Mouse (Mus musculus) heart, postnatal 14 days (tissue): ENCODE measurements around the gene Slc9a8. TPM values are rescaled to one million over a fixed set of nuclear protein-coding genes. Genes with fewer than 3 reads are reported as not detected.
"Not testable (repeated sequence)": the region's sequence is repeated elsewhere in the genome, so short reads cannot be mapped to it uniquely, and the experiment has no call there.

ENCODE experiments used
- DNase-seq, 2 experiments: peaks; one replicate each; pipeline ENCODE4 v3.0.0; 2021 to 2022
- intact Hi-C: fragments of 180-260 bp; cut with DNase I; formaldehyde crosslinking; loops from one replicate; pipeline ENCODE4 v1.15.1; 2025
- long read RNA-seq, 2 experiments: library from polyadenylated mRNA; stranded (forward); transcript quantifications; one replicate each; pipeline ENCODE4 v2.0.0; 2021
- total RNA-seq, 2 experiments: library from RNA; stranded (reverse); gene quantifications; 2 replicates each; pipeline ENCODE4 v1.2.3; 2021

Slc9a8 gene
- 10 to 100 TPM; 23.0 to 25.2 TPM for total RNA-seq
- long read RNA-seq, experiment 1, full-length matches to known transcripts, result 2 of 12 reads
- long read RNA-seq, experiment 1, partial matches to known transcripts, result 9 of 12 reads
- long read RNA-seq, experiment 1, other reads (novel, unspliced or antisense), result 1 of 12 reads
- long read RNA-seq, experiment 2, full-length matches to known transcripts, result 5 of 14 reads
- long read RNA-seq, experiment 2, partial matches to known transcripts, result 6 of 14 reads
- long read RNA-seq, experiment 2, other reads (novel, unspliced or antisense), result 3 of 14 reads

- intact Hi-C loops, result loop anchor here (5.0 kb wide), 1 partner anchor 41 kb away; no protein-coding TSS in a partner anchor
- DNase-seq, result peak; percentile 96 to 97
Observed at GRCm38 (mm10) chr2:167421330-167422149, at the start of gene Slc9a8. Gene Slc9a8, plus strand, starts transcription at chr2:167421712.

- intact Hi-C loops, result no loop called here
- peak; percentile 64 to 80 for DNase-seq
Observed at GRCm38 (mm10) chr2:167373266-167373665, 48.2 kb upstream of the Slc9a8 start.

- intact Hi-C loops, result no loop called here
- DNase-seq, result no peak
Observed at GRCm38 (mm10) chr2:167374191-167374805, 47.2 kb upstream of the Slc9a8 start.

GRCm38 (mm10) chr2:167375135-167375534, 46.4 kb upstream of the Slc9a8 start:
- intact Hi-C loops, result no loop called here
- DNase-seq, result no peak

- intact Hi-C loops, result no loop called here
- no peak for DNase-seq
Observed at GRCm38 (mm10) chr2:167375688-167376087, 45.8 kb upstream of the Slc9a8 start.

- intact Hi-C loops, result no loop called here
- DNase-seq, result peak; percentile 45 to 68
Observed at GRCm38 (mm10) chr2:167376160-167376564, 45.4 kb upstream of the Slc9a8 start.

GRCm38 (mm10) chr2:167377697-167378096, 43.8 kb upstream of the Slc9a8 start:
- DNase-seq, result no peak
- intact Hi-C loops, result no loop called here

- DNase-seq, result no peak
- intact Hi-C loops, result no loop called here
Observed at GRCm38 (mm10) chr2:167378972-167379371, 42.5 kb upstream of the Slc9a8 start.

- no peak for DNase-seq
- intact Hi-C loops, result loop anchor here (5.0 kb wide), 1 partner anchor 33 kb away; the partner anchor contains the start of gene B4galt5
Observed at GRCm38 (mm10) chr2:167380615-167381285, 40.8 kb upstream of the Slc9a8 start.

- intact Hi-C loops, result loop anchor here (5.0 kb wide), 1 partner anchor 34 kb away; the partner anchor contains the start of gene B4galt5
- DNase-seq, result no peak
Observed at GRCm38 (mm10) chr2:167381596-167381995, 39.9 kb upstream of the Slc9a8 start.

- intact Hi-C loops, result loop anchor here (5.0 kb wide), 1 partner anchor 35 kb away; the partner anchor contains the start of gene B4galt5
- DNase-seq, result no peak
Observed at GRCm38 (mm10) chr2:167382389-167382788, 39.1 kb upstream of the Slc9a8 start.

GRCm38 (mm10) chr2:167383666-167384083, 37.8 kb upstream of the Slc9a8 start:
- intact Hi-C loops, result loop anchor here (5.0 kb wide), 1 partner anchor 36 kb away; the partner anchor contains the start of gene B4galt5

GRCm38 (mm10) chr2:167386456-167386855, 35.1 kb upstream of the Slc9a8 start:
- intact Hi-C loops, result no loop called here
- DNase-seq, result peak; percentile 53 to 61

More at GRCm38 (mm10) chr2:167383666-167384083, 37.8 kb upstream of the Slc9a8 start:
- DNase-seq, result peak; percentile 72 to 79

- peak in 1 of 2 experiments; percentile 35 for DNase-seq
- intact Hi-C loops, result no loop called here
Observed at GRCm38 (mm10) chr2:167386998-167387397, 34.5 kb upstream of the Slc9a8 start.

- no peak for DNase-seq
- intact Hi-C loops, result no loop called here
Observed at GRCm38 (mm10) chr2:167394426-167394825, 27.1 kb upstream of the Slc9a8 start.

GRCm38 (mm10) chr2:167396420-167396819, 25.1 kb upstream of the Slc9a8 start:
- not testable (repeated sequence) for DNase-seq

GRCm38 (mm10) chr2:167399012-167399411, 22.5 kb upstream of the Slc9a8 start:
- intact Hi-C loops, result no loop called here
- DNase-seq, result no peak

More at GRCm38 (mm10) chr2:167396420-167396819, 25.1 kb upstream of the Slc9a8 start:
- intact Hi-C loops, result not testable (repeated sequence)

- no peak for DNase-seq
- intact Hi-C loops, result no loop called here
Observed at GRCm38 (mm10) chr2:167399646-167400045, 21.9 kb upstream of the Slc9a8 start.

- intact Hi-C loops, result no loop called here
- DNase-seq, result no peak
Observed at GRCm38 (mm10) chr2:167403085-167403484, 18.4 kb upstream of the Slc9a8 start.
